Mouse (Mus musculus) forebrain, embryonic 16.5 days (tissue): Measurements from ENCODE around the gene Hhat. TPM values are rescaled to one million over a fixed set of nuclear protein-coding genes. Genes with fewer than 3 reads are reported as not detected.

Experiments
- ATAC-seq: fragments of 200-750 bp; cut with Nextera tagmentation; 2 replicates; pipeline ENCODE4 v1.8.0; 2017; ENCODE audit warnings: mild to moderate bottlenecking, moderate library complexity
- H3K27ac ChIP-seq: fragments of 300-500 bp; sonication (generic); 2 replicates; pipeline ENCODE4 v1.5.1; 2014; ENCODE audit warnings: low read length, control low read depth
- H3K27me3 ChIP-seq: fragments of 300-500 bp; sonication (generic); replicated peaks from 2 replicates; pipeline ENCODE4 v1.6.1; 2014; ENCODE audit warnings: low read length; ENCODE audit not compliant: control insufficient read depth, insufficient read depth
- H3K36me3 ChIP-seq: fragments of 300-500 bp; sonication (generic); 2 replicates; pipeline ENCODE4 v1.6.1; 2014; ENCODE audit not compliant: control insufficient read depth, insufficient read depth
- H3K4me1 ChIP-seq: fragments of 300-500 bp; sonication (generic); replicated peaks from 2 replicates; pipeline ENCODE4 v1.6.1; 2014; ENCODE audit warnings: low read length; ENCODE audit not compliant: control insufficient read depth, insufficient read depth
- H3K4me2 ChIP-seq: fragments of 300-500 bp; sonication (generic); 2 replicates; pipeline ENCODE4 v1.6.1; 2014; ENCODE audit warnings: mild to moderate bottlenecking, low read length, control low read depth
- H3K4me3 ChIP-seq: fragments of 300-500 bp; sonication (generic); replicated peaks from 2 replicates; pipeline ENCODE4 v1.5.1; 2014; ENCODE audit warnings: mild to moderate bottlenecking, low read length, control low read depth
- H3K9ac ChIP-seq: fragments of 300-500 bp; sonication (generic); replicated peaks from 2 replicates; pipeline ENCODE4 v1.6.1; 2014; ENCODE audit warnings: low read depth, low read length, control low read depth
- H3K9me3 ChIP-seq: fragments of 300-500 bp; sonication (generic); 2 replicates; pipeline ENCODE4 v1.6.1; 2016; ENCODE audit warnings: low read length; ENCODE audit not compliant: control insufficient read depth
- WGBS: fragments of 180-500 bp; shearing (Covaris S2); extraction: QIAGEN DNeasy Blood & Tissue Kit; methylation state at CpG from one replicate; pipeline ENCODE4 v1.1.7; 2014; 5-methylcytosine and 5-hydroxymethylcytosine counted together
- polyA plus RNA-seq: library from polyadenylated mRNA; unstranded; fragments of >200 nt; fragmentation: Nextera tagmentation; extraction: Ambion mirVana; gene quantifications from 2 replicates; pipeline ENCODE4 v1.2.1, GENCODE M21; 2015

The Hhat gene
- polyA plus RNA-seq, result 3.6 and 4.2 TPM in 2 replicates

- H3K9me3 ChIP-seq, result no peaks in the 10 kb centered on the region
- peak within 1 kb of the TSS; percentile 97 for H3K4me2 ChIP-seq
- ATAC-seq, result peak; percentile 87
- H3K4me3 ChIP-seq, result peak within 1 kb of the TSS; percentile 73
- H3K9ac ChIP-seq, result peak within 1 kb of the TSS; percentile 97
- H3K27me3 ChIP-seq, result no peaks in the 10 kb centered on the region
- WGBS, result 1% methylated on average over 69 of the region's 70 CpGs
- peaks cover 10% of the 10 kb centered on the region for H3K4me1 ChIP-seq
- no peaks in the 10 kb centered on the region for H3K36me3 ChIP-seq
- H3K27ac ChIP-seq, result peak within 1 kb of the TSS; percentile 79
Observed at GRCm38 (mm10) chr1:192770495-192771331, at the start of gene Hhat. Gene Hhat (minus strand): TSS chr1:192771223.

- no peaks in the 10 kb centered on the region for H3K9me3 ChIP-seq
- no peak for ATAC-seq
- no peaks in the 10 kb centered on the region for H3K36me3 ChIP-seq
- no peak overlapping the region for H3K4me3 ChIP-seq
- no peak overlapping the region for H3K27ac ChIP-seq
- 95% methylated on average over 5 of the region's 5 CpGs for WGBS
- H3K9ac ChIP-seq, result no peak overlapping the region
- peaks cover 11% of the 10 kb centered on the region for H3K4me1 ChIP-seq
- no peaks in the 10 kb centered on the region for H3K27me3 ChIP-seq
- H3K4me2 ChIP-seq, result no peak overlapping the region
Observed at GRCm38 (mm10) chr1:192818334-192818733, 47.3 kb upstream of the Hhat start.

- ATAC-seq, result no peak
- Histone ChIP-seq H3K27ac (no peak overlapping the region), H3K27me3 (no peaks in the 10 kb centered on the region), H3K9ac (no peak overlapping the region), H3K4me2 (no peak overlapping the region), H3K9me3 (no peaks in the 10 kb centered on the region), H3K4me1 (no peaks in the 10 kb centered on the region), H3K4me3 (no peak overlapping the region), H3K36me3 (no peaks in the 10 kb centered on the region)
- 44% methylated on average over 2 of the region's 2 CpGs for WGBS
Observed at GRCm38 (mm10) chr1:192815789-192816188, 44.8 kb upstream of the Hhat start.

GRCm38 (mm10) chr1:192814700-192815099 is 43.7 kb upstream of the Hhat start:
- no peaks in the 10 kb centered on the region for H3K36me3 ChIP-seq
- no peaks in the 10 kb centered on the region for H3K27me3 ChIP-seq

GRCm38 (mm10) chr1:192812758-192813157 is 41.7 kb upstream of the Hhat start:
- ATAC-seq, result no peak
- Histone ChIP-seq H3K4me3 (no peak overlapping the region), H3K36me3 (no peaks in the 10 kb centered on the region), H3K9ac (no peak overlapping the region), H3K4me1 (no peaks in the 10 kb centered on the region), H3K4me2 (no peak overlapping the region), H3K27ac (no peak overlapping the region), H3K27me3 (no peaks in the 10 kb centered on the region), H3K9me3 (no peaks in the 10 kb centered on the region)
- whole genome bisulfite sequencing, result 90% methylated on average over 9 of the region's 9 CpGs

More at GRCm38 (mm10) chr1:192814700-192815099, 43.7 kb upstream of the Hhat start:
- Histone ChIP-seq H3K4me3 (no peak overlapping the region), H3K27ac (no peak overlapping the region), H3K9ac (no peak overlapping the region), H3K9me3 (no peaks in the 10 kb centered on the region), H3K4me1 (no peaks in the 10 kb centered on the region), H3K4me2 (no peak overlapping the region)
- ATAC-seq, result no peak
- WGBS, result 19% methylated on average over 3 of the region's 3 CpGs

- Histone ChIP-seq H3K4me1 (no peaks in the 10 kb centered on the region), H3K9ac (no peak overlapping the region), H3K36me3 (no peaks in the 10 kb centered on the region), H3K27me3 (no peaks in the 10 kb centered on the region), H3K4me2 (no peak overlapping the region), H3K9me3 (no peaks in the 10 kb centered on the region), H3K27ac (no peak overlapping the region), H3K4me3 (no peak overlapping the region)
- no peak for ATAC-seq
- 91% methylated on average over 5 of the region's 5 CpGs for WGBS
Observed at GRCm38 (mm10) chr1:192812290-192812689, 41.3 kb upstream of the Hhat start.

- H3K4me1 ChIP-seq, result no peaks in the 10 kb centered on the region
- WGBS, result 58% methylated on average over 10 of the region's 10 CpGs
Observed at GRCm38 (mm10) chr1:192806168-192807157, 35.4 kb upstream of the Hhat start.

GRCm38 (mm10) chr1:192800338-192800737 is 29.3 kb upstream of the Hhat start:
- no peaks in the 10 kb centered on the region for H3K9me3 ChIP-seq
- H3K4me3 ChIP-seq, result no peak overlapping the region
- H3K27me3 ChIP-seq, result no peaks in the 10 kb centered on the region
- H3K4me1 ChIP-seq, result peaks cover 12% of the 10 kb centered on the region
- no peak overlapping the region for H3K4me2 ChIP-seq
- no peak for ATAC-seq
- WGBS, result 89% methylated on average over 8 of the region's 8 CpGs
- no peak overlapping the region for H3K27ac ChIP-seq
- H3K36me3 ChIP-seq, result no peaks in the 10 kb centered on the region
- H3K9ac ChIP-seq, result no peak overlapping the region

More at GRCm38 (mm10) chr1:192806168-192807157, 35.4 kb upstream of the Hhat start:
- no peak overlapping the region for H3K4me2 ChIP-seq
- H3K9ac ChIP-seq, result no peak overlapping the region
- H3K9me3 ChIP-seq, result no peaks in the 10 kb centered on the region
- no peaks in the 10 kb centered on the region for H3K36me3 ChIP-seq
- H3K27me3 ChIP-seq, result no peaks in the 10 kb centered on the region
- H3K27ac ChIP-seq, result no peak overlapping the region
- no peak overlapping the region for H3K4me3 ChIP-seq
- no peak for ATAC-seq
